Comparison of ENCODE assay signal across 8 mouse cellular contexts in the genomic region with DNA sequence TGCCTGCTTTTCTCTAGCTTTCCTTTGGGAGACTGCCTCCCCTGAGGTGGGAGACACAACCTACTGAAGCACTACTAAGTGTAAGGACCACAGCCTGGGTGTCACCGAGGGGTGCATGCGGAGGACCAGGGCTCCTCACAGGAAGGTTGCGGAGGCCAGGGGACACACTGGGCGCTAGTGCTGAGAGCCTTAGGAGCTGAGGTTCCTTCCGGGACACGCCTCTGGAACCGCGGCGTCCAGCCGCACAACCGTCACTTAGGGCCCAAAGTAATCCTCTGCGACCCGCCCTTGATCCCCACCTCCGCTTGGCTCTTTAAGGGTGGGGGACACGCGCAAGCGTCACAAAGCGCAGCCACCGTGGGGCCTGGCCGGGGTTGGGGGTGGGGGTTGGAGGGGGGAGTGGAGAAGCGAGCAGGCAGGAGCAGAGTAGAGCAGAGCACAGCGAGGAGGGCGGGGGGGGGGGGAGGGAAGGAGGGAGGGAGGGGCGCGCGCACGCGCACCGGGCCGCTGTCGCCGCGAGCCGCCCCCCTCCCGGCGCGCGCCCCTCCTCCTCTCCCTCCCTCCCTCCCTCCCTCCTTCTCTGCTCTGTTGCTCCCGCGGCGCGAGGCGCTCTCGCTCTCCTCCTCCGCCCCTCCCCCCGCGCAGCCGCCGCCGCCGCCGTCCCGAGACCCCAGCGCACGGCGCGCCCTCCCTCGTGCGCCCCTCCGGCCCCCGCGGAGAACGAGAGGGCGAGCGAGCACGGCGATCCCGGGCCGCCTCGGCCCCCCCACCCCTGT. TPM values are rescaled to one million over a fixed set of nuclear protein-coding genes. Genes with fewer than 3 reads are reported as not detected.
DNase-seq lines count a peak whose midpoint lies in the region; ATAC-seq and TF ChIP-seq lines count a peak whose summit lies in the region.

No protein-coding gene starts in this region.

- H3K36me3 ChIP-seq in hindbrain, embryonic 14.5 days (replicated peaks; ENCODE audit: control insufficient read depth, insufficient read depth), result 0 out of 2 replicates have a peak, but pooled peaks cover 6% of the 10 kb centered on the region

- peak overlapping the region; percentile 86 for H3K4me3 ChIP-seq in hindbrain, embryonic 14.5 days (replicated peaks; ENCODE audit: low read length)
- peak overlapping the region; percentile 58 for H3K4me3 ChIP-seq in left cerebral cortex, adult 2 months

- no peaks in the 10 kb centered on the region for H3K9me3 ChIP-seq in hindbrain, embryonic 14.5 days (ENCODE audit: control insufficient read depth, low read length)

- H3K9ac ChIP-seq in hindbrain, embryonic 14.5 days, result peak overlapping the region; percentile 96

- H3K4me2 ChIP-seq in hindbrain, embryonic 14.5 days (replicated peaks), result peak overlapping the region; percentile 74

- peak overlapping the region; percentile 98 for H3K27ac ChIP-seq in hindbrain, embryonic 14.5 days
- peak overlapping the region; percentile 95 for H3K27ac ChIP-seq in left cerebral cortex, adult 2 months

- intact Hi-C loops in left cerebral cortex, adult 2 months (cut with DNase I), result loop anchor here (5.0 kb wide), 3 partner anchors 142 to 247 kb away; partner anchors contain the start of gene Ubap2

- H3K4me1 ChIP-seq in hindbrain, embryonic 14.5 days (replicated peaks; ENCODE audit: control insufficient read depth, insufficient read depth, low read length), result peaks cover 19% of the 10 kb centered on the region; the same call in 1 of the 2 replicates

- DNase-seq in R1 (ENCODE audit: low read depth, low spot score), result peak; percentile 90
- DNase-seq in cerebellum, postnatal 14 days, result peak; percentile 88 to 89
- peak; percentile 44 to 56 for DNase-seq in frontal cortex, postnatal 25 days (ENCODE audit: low spot score in 2 of 2)
- DNase-seq in hindbrain, embryonic 14.5 days (ENCODE audit: low spot score), result peak; percentile 83
- DNase-seq in left cerebral cortex, adult 2 months (ENCODE audit: extremely low spot score in 1 of 2, low spot score in 2 of 2), result peak; percentile 68 to 79
- DNase-seq in right cerebral cortex, adult 2 months (ENCODE audit: low spot score in 2 of 2), result peak; percentile 52 to 65
- peak; percentile 29 for DNase-seq in urinary bladder, postnatal 10 days (ENCODE audit: low spot score)

- WGBS in hindbrain, embryonic 14.5 days, result 0% methylated on average over 33 of the region's 70 CpGs

- H3K27me3 ChIP-seq in hindbrain, embryonic 14.5 days (ENCODE audit: control insufficient read depth, insufficient read depth, low read length), result no peaks in the 10 kb centered on the region

- ATAC-seq in hindbrain, embryonic 14.5 days (ENCODE audit: low FRiP score), result peak; percentile 94
- peak; percentile 75 for ATAC-seq in megakaryocyte, adult 5-6 weeks (ENCODE audit: poor library complexity, severe bottlenecking)

- no peak for TF ChIP-seq CTCF in left cerebral cortex, adult 2 months (IDR thresholded peaks at IDR 0.05)

RNA-seq across cellular contexts. Expression of gene Ube2r2, which starts 0.4 kb away (rescaled TPM):
- 68.5 and 68.7 TPM in 2 replicates for polyA plus RNA-seq in hindbrain, embryonic 14.5 days (2014; fragmentation: Nextera tagmentation; extraction: Ambion mirVana)
- 10 to 100 TPM; 78.8 to 80.9 TPM for total RNA-seq in left cerebral cortex, adult 2 months (2021)
- total RNA-seq in megakaryocyte, adult 5-6 weeks (2015), result 145 and 156 TPM in 2 replicates
- 34.4 and 41.3 TPM in 2 replicates for total RNA-seq in megakaryocyte, adult 5-6 weeks (2017)

RNA-seq across cellular contexts. Expression of gene Nol6, which starts 10.9 kb away (rescaled TPM):
- polyA plus RNA-seq in hindbrain, embryonic 14.5 days (2014; fragmentation: Nextera tagmentation; extraction: Ambion mirVana), result 38.4 and 41.5 TPM in 2 replicates
- 10 to 100 TPM; 91.4 to 97.4 TPM for total RNA-seq in left cerebral cortex, adult 2 months (2021)
- 9.2 and 10.0 TPM in 2 replicates for total RNA-seq in megakaryocyte, adult 5-6 weeks (2015)
- 8.2 and 13.4 TPM in 2 replicates for total RNA-seq in megakaryocyte, adult 5-6 weeks (2017)

RNA-seq across cellular contexts. Expression of gene Aqp3, which starts 37.1 kb away (rescaled TPM):
- 0.17 TPM in 1 of 2 replicates, not detected in the other for polyA plus RNA-seq in hindbrain, embryonic 14.5 days (2014; fragmentation: Nextera tagmentation; extraction: Ambion mirVana)
- total RNA-seq in left cerebral cortex, adult 2 months (2021), result not detected
- total RNA-seq in megakaryocyte, adult 5-6 weeks (2015), result not detected in 2 replicates
- total RNA-seq in megakaryocyte, adult 5-6 weeks (2017), result 0.07 and 0.45 TPM in 2 replicates

Comparison
In these comparisons a context has a peak if more than half of its experiments do, and no peak if none do; other contexts are left out.
1. Peak in every context shown above with its lines: DNase-seq, ATAC-seq, H3K4me3 ChIP-seq and H3K27ac ChIP-seq.
2. DNase-seq: peak in every context shown above with its lines; median percentile 90 in R1; 88 in cerebellum, postnatal 14 days; 83 in hindbrain, embryonic 14.5 days; 74 in left cerebral cortex, adult 2 months; 58 in right cerebral cortex, adult 2 months; 50 in frontal cortex, postnatal 25 days; 29 in urinary bladder, postnatal 10 days.
3. RNA of gene Nol6, which starts 10.9 kb away (total RNA-seq): 91.4 to 97.4 TPM in left cerebral cortex, adult 2 months; 8.2 to 13.4 TPM in megakaryocyte, adult 5-6 weeks; every median in the first group is over 4 times any median in the second.